Mouse (Mus musculus) heart, adult 2 months (tissue): ENCODE data around the gene Strada. TPM values are rescaled to one million over a fixed set of nuclear protein-coding genes. Genes with fewer than 3 reads are reported as not detected.

Experiments
- DNase-seq, 2 experiments: peaks; one replicate each; pipeline ENCODE4 v3.0.0; 2021
- H3K27ac ChIP-seq: fragments of 200-600 bp; 2 replicates; pipeline ENCODE4 v1.8.1; 2022
- H3K27me3 ChIP-seq: fragments of 200-500 bp; 2 replicates; pipeline ENCODE4 v1.6.1; 2012; ENCODE audit warnings: mild to moderate bottlenecking, low read length, inconsistent platforms, mixed read lengths; ENCODE audit not compliant: control insufficient read depth, insufficient read depth
- H3K36me3 ChIP-seq: fragments of 200-500 bp; 2 replicates; pipeline ENCODE4 v1.6.1; 2012; ENCODE audit warnings: low read length, inconsistent platforms; ENCODE audit not compliant: control insufficient read depth, insufficient read depth
- H3K4me1 ChIP-seq: fragments of 200-500 bp; 2 replicates; pipeline ENCODE4 v1.6.1; 2011; ENCODE audit warnings: low read length; ENCODE audit not compliant: control insufficient read depth, insufficient read depth
- H3K4me3 ChIP-seq: fragments of 200-600 bp; 2 replicates; pipeline ENCODE4 v1.8.1; 2022
- H3K79me2 ChIP-seq: fragments of 200-500 bp; replicated peaks from 2 replicates; pipeline ENCODE4 v1.6.1; 2012; ENCODE audit warnings: mild to moderate bottlenecking, inconsistent platforms, low read length, moderate library complexity, mixed read lengths; ENCODE audit not compliant: control insufficient read depth, insufficient read depth
- H3K9ac ChIP-seq: fragments of 200-500 bp; 2 replicates; pipeline ENCODE4 v1.6.1; 2012; ENCODE audit warnings: low read depth, mild to moderate bottlenecking, control low read depth, inconsistent platforms, low read length, mixed read lengths
- CTCF ChIP-seq: fragments of 200-600 bp; IDR thresholded peaks from 2 replicates; pipeline ENCODE4 v1.8.1; 2022; ENCODE audit warnings: antibody characterized with exemption, mild to moderate bottlenecking, moderate library complexity
- EP300 ChIP-seq: fragments of 200-500 bp; IDR thresholded peaks from 2 replicates; pipeline ENCODE4 v1.6.1; 2011; ENCODE audit warnings: low read depth, low read length, control low read depth; ENCODE audit not compliant: insufficient read depth
- POLR2A ChIP-seq: fragments of 200-500 bp; IDR thresholded peaks from 2 replicates; pipeline ENCODE4 v1.6.1; 2011; ENCODE audit warnings: mild to moderate bottlenecking, low read depth, low read length, control low read depth; ENCODE audit not compliant: insufficient read depth
- WGBS: fragments of 180-500 bp; shearing (Covaris S2); methylation state at CpG from one replicate; pipeline ENCODE4 v1.1.7; 2018; 5-methylcytosine and 5-hydroxymethylcytosine counted together
- intact Hi-C: fragments of 180-260 bp; cut with DNase I; formaldehyde crosslinking; loops from one replicate; pipeline ENCODE4 v1.15.1; 2025
- polyA plus RNA-seq: library from polyadenylated mRNA; depleted of rRNA; stranded (reverse); fragments of >200 nt; gene quantifications from 2 replicates; pipeline ENCODE4 v1.2.3, GENCODE M21; 2012
- total RNA-seq, 2 experiments: library from RNA; stranded (reverse); gene quantifications; 2 replicates each; pipeline ENCODE4 v1.2.3; 2021

Strada gene
- total and polyA plus RNA-seq, 3 experiments = 6.2 to 16.9 (median 7.0) TPM

DNA sequence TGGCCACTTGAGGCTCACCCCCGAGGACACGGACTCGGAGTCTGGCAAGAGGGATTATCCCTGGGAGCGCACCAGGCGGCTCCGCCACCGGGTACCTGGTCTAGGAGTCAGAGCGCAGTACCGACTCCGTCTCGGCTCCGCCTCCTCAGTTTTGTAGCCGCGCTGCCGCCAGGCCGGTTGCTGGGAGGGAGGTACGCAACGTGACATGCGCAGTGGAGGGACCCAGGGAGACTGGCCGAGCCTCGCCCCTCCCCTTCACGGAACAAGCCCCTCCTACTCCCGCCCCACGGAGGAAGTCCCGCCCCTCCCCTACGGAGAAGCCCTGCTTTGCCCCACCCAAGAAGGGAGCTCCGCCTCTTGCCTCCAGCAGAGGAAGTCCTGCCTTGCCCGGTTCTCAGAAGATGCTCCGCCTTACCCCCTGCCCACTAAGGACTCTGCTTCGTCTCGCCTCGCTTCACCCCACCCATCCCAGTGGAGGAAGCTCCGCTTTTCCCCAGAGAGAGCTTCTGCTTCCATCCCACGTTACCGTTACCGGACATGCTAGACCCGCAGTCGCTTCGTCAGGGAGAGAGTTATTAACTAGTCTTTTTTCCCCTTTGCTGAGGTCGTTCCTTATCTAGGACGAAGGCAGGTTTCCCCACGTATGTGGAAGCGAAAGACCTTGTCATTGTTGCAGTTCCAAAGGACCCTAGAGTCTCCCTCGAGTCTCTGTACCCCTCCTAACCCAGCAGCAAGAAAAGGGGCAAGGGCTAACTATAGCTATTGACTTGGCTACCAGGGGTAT lies 8.4 kb downstream of the Strada start:
- Histone ChIP-seq H3K27ac (peak overlapping the region; percentile 93), H3K27me3 (no peaks in the 10 kb centered on the region), H3K4me1 (peaks cover 4% of the 10 kb centered on the region; the same call in 1 of the 2 replicates), H3K9ac (peak overlapping the region; percentile 84), H3K79me2 (0 out of 2 replicates have a peak, but pooled peaks cover 2% of the 10 kb centered on the region), H3K36me3 (peaks cover 3% of the 10 kb centered on the region; the same call in 1 of the 2 replicates), H3K4me3 (peak overlapping the region; percentile 72)
- intact Hi-C loops = loop anchor here (1.0 to 10.0 kb wide), 3 partner anchors 23 to 109 kb away; partner anchors contain the start of genes Ccdc47, Ddx42, Gm10840 and Limd2
- DNase-seq = peak; percentile 95 to 97
- WGBS = under 1% methylated on average over 44 of the region's 44 CpGs
- TF ChIP-seq POLR2A (peak; percentile 96), EP300 (0 out of 2 replicates have a peak, but pooled peaks have one; percentile 66), CTCF (peak; percentile 40)

DNA sequence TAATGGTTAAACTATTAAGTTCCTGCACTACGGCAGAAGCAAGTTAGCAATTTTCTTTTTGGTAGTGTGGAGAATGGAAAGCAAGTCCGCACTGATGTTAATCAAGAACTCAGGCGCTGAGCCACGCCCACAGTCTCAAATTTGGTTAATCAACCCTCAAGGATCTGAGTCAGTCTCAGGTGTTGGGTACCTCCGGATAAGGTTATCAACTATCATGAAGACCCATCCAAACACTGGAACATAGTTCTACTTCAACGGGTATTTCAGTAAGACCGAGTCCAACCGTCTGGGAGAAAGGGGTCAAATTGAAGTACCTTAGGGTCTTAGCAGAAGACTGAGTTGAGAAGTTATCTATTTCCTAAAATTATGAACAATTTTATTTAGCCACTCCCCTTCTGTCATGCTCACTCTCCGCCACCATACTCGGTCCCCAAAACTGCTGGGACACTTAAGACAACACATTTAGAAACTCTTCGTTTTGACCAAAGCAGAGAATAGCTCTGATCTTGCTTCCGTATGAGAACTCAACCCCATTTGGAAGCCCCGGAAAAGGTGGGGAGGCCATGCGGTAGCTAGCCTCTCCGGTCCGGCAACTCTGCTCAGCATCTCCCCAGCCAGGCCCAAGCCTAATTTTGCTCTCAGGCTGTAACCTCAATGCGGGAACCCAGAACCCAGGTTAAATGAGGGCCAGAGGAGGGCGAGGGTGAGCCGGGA lies 9.2 kb downstream of the Strada start:
- WGBS = 7% methylated on average over 19 of the region's 19 CpGs
- intact Hi-C loops = loop anchor here (1.0 to 10.0 kb wide), 3 partner anchors 23 to 108 kb away; partner anchors contain the start of genes Ccdc47, Ddx42, Gm10840 and Limd2
- no peak for DNase-seq
- Histone ChIP-seq H3K27me3 (no peaks in the 10 kb centered on the region), H3K4me3 (peak overlapping the region; percentile 72), H3K36me3 (peaks cover 3% of the 10 kb centered on the region; the same call in 1 of the 2 replicates), H3K4me1 (peaks cover 4% of the 10 kb centered on the region; the same call in 1 of the 2 replicates), H3K27ac (peak overlapping the region; percentile 86), H3K79me2 (no peaks in the 10 kb centered on the region), H3K9ac (peak overlapping the region; percentile 84)
- TF ChIP-seq EP300 = 0 out of 2 replicates have a peak, but pooled peaks have one; percentile 21
- TF ChIP-seq POLR2A = no peak

DNA sequence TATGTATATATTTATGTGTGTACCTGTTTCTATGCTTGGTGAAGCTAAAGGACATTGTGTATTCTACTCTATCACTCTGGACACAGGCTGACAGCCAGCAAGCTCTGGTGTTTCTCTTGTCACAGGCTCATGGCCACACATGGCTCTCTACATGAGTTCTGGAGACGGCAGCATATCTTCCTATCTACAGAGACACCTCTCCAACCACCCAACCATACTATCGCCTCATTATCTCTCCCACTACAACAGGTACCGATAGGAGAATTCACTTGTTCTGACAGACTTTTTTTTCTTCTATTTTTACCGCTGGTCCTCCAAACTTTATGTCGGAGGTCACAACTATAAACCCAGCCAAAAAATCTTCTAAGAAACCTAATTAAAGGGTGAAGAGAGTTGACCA lies 9.7 kb downstream of the Strada start:
- H3K4me1 ChIP-seq = peaks cover 4% of the 10 kb centered on the region; the same call in 1 of the 2 replicates
- H3K36me3 ChIP-seq = peaks cover 3% of the 10 kb centered on the region; the same call in 1 of the 2 replicates
- H3K79me2 ChIP-seq = no peaks in the 10 kb centered on the region
- no peaks in the 10 kb centered on the region for H3K27me3 ChIP-seq
- H3K4me3 ChIP-seq = no peak overlapping the region
- no peak for DNase-seq
- 60% methylated on average over 5 of the region's 5 CpGs for WGBS
- TF ChIP-seq POLR2A (no peak), EP300 (no peak), CTCF (no peak)
- no peak overlapping the region for H3K27ac ChIP-seq
- intact Hi-C loops = loop anchor here (2.0 to 10.0 kb wide), 2 partner anchors 31 to 107 kb away; partner anchors contain the start of genes Gm10840, Limd2 and Map3k3
- H3K9ac ChIP-seq = no peak overlapping the region

DNA sequence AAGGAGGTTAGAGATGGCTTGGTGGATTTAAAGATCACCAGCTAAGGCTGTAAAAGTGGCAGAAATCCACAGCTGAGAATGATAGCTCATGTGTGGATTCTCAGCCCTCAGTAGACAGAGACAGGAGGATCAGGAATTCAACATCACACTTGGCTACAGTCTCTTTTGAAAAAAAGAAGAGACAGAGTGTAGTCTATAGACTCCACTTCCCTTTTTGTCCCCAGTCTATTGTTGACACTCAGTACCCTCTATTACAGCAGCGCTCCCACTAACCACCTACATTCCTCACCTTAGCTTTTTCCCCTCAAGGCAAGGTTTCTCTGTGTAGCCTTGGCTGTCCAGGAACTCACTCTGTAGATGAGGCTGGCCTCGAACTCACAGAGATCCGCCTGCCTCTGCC lies 10.3 kb downstream of the Strada start:
- Histone ChIP-seq H3K4me1 (peaks cover 4% of the 10 kb centered on the region; the same call in 1 of the 2 replicates), H3K36me3 (peaks cover 3% of the 10 kb centered on the region; the same call in 1 of the 2 replicates), H3K4me3 (no peak overlapping the region), H3K27ac (no peak overlapping the region), H3K79me2 (no peaks in the 10 kb centered on the region), H3K27me3 (no peaks in the 10 kb centered on the region), H3K9ac (no peak overlapping the region)
- no peak for TF ChIP-seq EP300
- TF ChIP-seq POLR2A = no peak
- TF ChIP-seq CTCF = no peak
- DNase-seq = no peak
- 92% methylated on average over 3 of the region's 3 CpGs for WGBS
- intact Hi-C loops = loop anchor here (2.0 to 10.0 kb wide), 2 partner anchors 31 to 107 kb away; partner anchors contain the start of genes Gm10840, Limd2 and Map3k3

DNA sequence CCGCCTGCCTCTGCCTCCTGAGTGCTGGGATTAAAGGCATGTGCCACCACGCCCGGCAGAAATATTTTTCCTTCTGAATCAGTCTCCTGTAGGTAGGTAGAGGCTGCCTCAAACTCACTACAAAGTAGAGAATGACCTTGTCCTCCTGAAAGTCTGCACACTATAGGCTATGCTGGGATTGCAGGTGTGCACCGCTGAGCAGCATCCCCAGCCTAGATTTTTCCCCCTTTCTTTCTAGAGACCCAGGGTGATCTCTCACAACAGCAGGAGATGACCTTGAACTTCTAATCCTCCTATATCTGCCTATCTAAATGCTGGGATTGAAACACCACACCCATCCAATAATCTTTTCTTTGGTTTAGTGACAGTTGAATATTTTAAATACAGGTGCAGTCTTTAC lies 14.6 kb downstream of the Strada start:
- no peaks in the 10 kb centered on the region for H3K27me3 ChIP-seq
- no peak for TF ChIP-seq EP300
- no peak for TF ChIP-seq POLR2A
- no peak for TF ChIP-seq CTCF
- intact Hi-C loops = no loop called here

DNA sequence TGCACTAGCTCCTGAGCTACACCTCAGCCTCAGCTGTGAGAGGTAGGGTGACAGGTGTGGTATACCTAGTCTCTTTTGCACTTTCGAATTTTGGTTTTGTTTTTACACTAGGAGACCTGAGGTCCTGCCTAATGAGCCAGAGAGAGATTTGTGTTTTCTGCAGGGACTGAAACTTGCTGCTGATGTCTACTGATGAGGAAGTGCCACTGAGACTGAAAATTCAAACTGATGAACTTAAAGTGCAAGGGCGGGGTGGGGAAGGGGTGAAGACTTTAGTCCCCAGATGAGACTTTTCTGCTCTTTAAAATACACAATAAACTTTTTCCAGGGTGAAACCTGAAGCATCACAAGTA lies 21.5 kb downstream of the Strada start:
- Histone ChIP-seq H3K27ac (no peak overlapping the region), H3K4me3 (no peak overlapping the region), H3K27me3 (no peaks in the 10 kb centered on the region), H3K9ac (no peak overlapping the region), H3K79me2 (no peaks in the 10 kb centered on the region), H3K36me3 (no peaks in the 10 kb centered on the region), H3K4me1 (no peaks in the 10 kb centered on the region)
- intact Hi-C loops = no loop called here
- DNase-seq = no peak
- TF ChIP-seq EP300 (no peak), CTCF (no peak), POLR2A (no peak)
- WGBS = 86% methylated on average over 2 of the region's 2 CpGs

More for the DNA sequence above, 14.6 kb downstream of the Strada start:
- Histone ChIP-seq H3K4me1 (no peaks in the 10 kb centered on the region), H3K79me2 (no peaks in the 10 kb centered on the region), H3K27ac (no peak overlapping the region), H3K36me3 (no peaks in the 10 kb centered on the region), H3K9ac (no peak overlapping the region), H3K4me3 (no peak overlapping the region)
- DNase-seq = no peak
- 89% methylated on average over 4 of the region's 4 CpGs for WGBS
